Mouse (Mus musculus) testis, adult 2 months (tissue): ENCODE results near the gene Zc3h7b. TPM values are rescaled to one million over a fixed set of nuclear protein-coding genes. Genes with fewer than 3 reads are reported as not detected.

Source experiments
- H3K27ac ChIP-seq: fragments of 200-500 bp; 2 replicates; pipeline ENCODE4 v1.5.1; 2012; ENCODE audit warnings: low read depth, low read length; ENCODE audit not compliant: control insufficient read depth, insufficient read depth
- H3K27me3 ChIP-seq: fragments of 200-500 bp; 2 replicates; pipeline ENCODE4 v1.6.1; 2012; ENCODE audit warnings: mild to moderate bottlenecking, low read length, moderate library complexity; ENCODE audit not compliant: control insufficient read depth, insufficient read depth
- H3K36me3 ChIP-seq: fragments of 200-500 bp; 2 replicates; pipeline ENCODE4 v1.6.1; 2012; ENCODE audit warnings: mild to moderate bottlenecking, low read length; ENCODE audit not compliant: control insufficient read depth, insufficient read depth
- H3K4me1 ChIP-seq: fragments of 200-500 bp; 2 replicates; pipeline ENCODE4 v1.6.1; 2012; ENCODE audit warnings: low read length; ENCODE audit not compliant: control insufficient read depth, insufficient read depth
- H3K4me3 ChIP-seq: fragments of 200-500 bp; 2 replicates; pipeline ENCODE4 v1.5.1; 2012; ENCODE audit warnings: low read depth, mild to moderate bottlenecking, low read length, moderate library complexity, mixed read lengths; ENCODE audit not compliant: control insufficient read depth
- CTCF ChIP-seq: fragments of 200-500 bp; IDR thresholded peaks from 2 replicates; pipeline ENCODE4 v1.5.1; 2012; ENCODE audit warnings: low read depth, mild to moderate bottlenecking, inconsistent platforms, low read length, moderate library complexity; ENCODE audit not compliant: control insufficient read depth, insufficient read depth, insufficient replicate concordance
- POLR2A ChIP-seq: fragments of 200-500 bp; IDR thresholded peaks from 2 replicates; pipeline ENCODE4 v1.6.1; 2012; ENCODE audit warnings: low read depth, mild to moderate bottlenecking, inconsistent platforms, low read length, moderate library complexity; ENCODE audit not compliant: control insufficient read depth
- polyA plus RNA-seq: library from polyadenylated mRNA; depleted of rRNA; stranded (reverse); fragments of >200 nt; gene quantifications from 2 replicates; pipeline ENCODE4 v1.2.3, GENCODE M21; 2012; rRNA removed

The Zc3h7b gene
- polyA plus RNA-seq, 1 experiment: 26.3 TPM

- Histone ChIP-seq H3K27ac (no peak overlapping the region), H3K4me1 (no peaks in the 10 kb centered on the region), H3K36me3 (no peaks in the 10 kb centered on the region), H3K4me3 (no peak overlapping the region), H3K27me3 (no peaks in the 10 kb centered on the region)
- TF ChIP-seq CTCF (no peak), POLR2A (no peak)
Measured at GRCm38 (mm10) chr15:81842275-81842674, 97.4 kb downstream of the Zc3h7b start.

DNA sequence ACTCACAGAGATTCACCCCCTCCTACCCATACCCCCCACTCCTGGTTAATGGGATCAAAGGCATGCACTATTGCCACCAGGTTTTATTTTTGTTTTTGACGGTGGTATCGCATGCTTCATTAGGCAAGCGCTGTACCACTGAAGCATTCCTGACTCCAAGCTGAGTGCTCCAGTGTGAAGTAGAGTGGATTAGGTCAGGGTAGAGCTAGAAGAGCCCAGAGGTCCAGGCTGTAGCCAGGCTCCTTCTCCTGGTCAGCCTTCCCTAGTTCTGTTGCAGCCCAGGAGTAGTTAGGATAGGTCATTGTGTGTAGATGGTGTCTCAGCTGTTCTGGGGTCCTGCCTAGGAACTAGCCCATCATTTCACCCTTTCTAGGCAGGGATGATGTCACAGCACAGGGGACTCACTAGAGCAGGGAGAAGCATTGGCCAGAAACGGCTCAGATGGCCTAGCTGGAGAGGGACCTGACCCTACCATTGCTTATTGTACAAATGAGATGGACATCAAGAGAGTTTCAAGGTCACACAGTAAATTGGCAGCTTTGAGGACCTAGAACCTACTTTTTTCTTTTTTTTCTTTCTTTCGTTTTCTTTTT is 100.3 kb downstream of the Zc3h7b start:
- Histone ChIP-seq H3K4me3 (no peak overlapping the region), H3K36me3 (peaks cover 4% of the 10 kb centered on the region), H3K27me3 (no peaks in the 10 kb centered on the region), H3K4me1 (no peaks in the 10 kb centered on the region), H3K27ac (peak overlapping the region; percentile 3; the same call in 1 of the 2 replicates)
- TF ChIP-seq CTCF (no peak), POLR2A (no peak)

DNA sequence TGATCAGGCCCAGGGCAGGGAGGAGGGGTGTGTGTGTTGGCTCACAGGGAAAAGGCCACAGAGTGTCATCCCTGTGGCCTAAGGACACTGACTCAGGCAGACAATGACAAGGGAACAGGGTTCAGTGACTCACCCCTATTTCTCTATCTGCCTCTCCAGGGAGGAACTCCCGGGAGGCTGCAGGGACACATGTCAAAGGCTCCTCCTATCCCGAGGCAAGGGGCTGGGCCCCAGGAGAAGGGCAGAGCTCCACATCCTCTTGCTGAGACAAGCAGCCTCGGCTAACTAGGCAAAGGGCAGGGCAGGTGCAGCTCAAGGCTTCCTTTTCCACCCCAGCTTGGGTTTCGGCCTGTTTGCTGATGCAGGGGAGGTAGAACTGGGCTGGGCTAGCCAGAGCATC is 100.9 kb downstream of the Zc3h7b start:
- TF ChIP-seq CTCF: no peak
- TF ChIP-seq POLR2A: no peak
- no peaks in the 10 kb centered on the region for H3K4me1 ChIP-seq
- peaks cover 5% of the 10 kb centered on the region for H3K36me3 ChIP-seq
- no peak overlapping the region for H3K4me3 ChIP-seq
- 0 out of 2 replicates have a peak overlapping the region, but pooled peaks have one; percentile 34 for H3K27ac ChIP-seq
- no peaks in the 10 kb centered on the region for H3K27me3 ChIP-seq

Other genes starting within 250 kb of the Zc3h7b start
- gene Ep300, start 159.7 kb upstream of the Zc3h7b start, polyA plus RNA-seq: 22.0 and 25.7 TPM in 2 replicates
- gene L3mbtl2, start 81.2 kb upstream of the Zc3h7b start, polyA plus RNA-seq: 25.3 and 27.4 TPM in 2 replicates
- 3.8 and 4.6 TPM in 2 replicates for gene Chadl, start 47.8 kb upstream of the Zc3h7b start, polyA plus RNA-seq
- gene Rangap1, start 473 bp downstream of the Zc3h7b start, polyA plus RNA-seq: 234 and 245 TPM in 2 replicates
- gene Tef, start 57.4 kb downstream of the Zc3h7b start, polyA plus RNA-seq: 36.1 and 38.9 TPM in 2 replicates
- gene Tob2, start 113.7 kb downstream of the Zc3h7b start, polyA plus RNA-seq: 7.3 and 8.0 TPM in 2 replicates
- gene Phf5a, start 126.9 kb downstream of the Zc3h7b start, polyA plus RNA-seq: 22.2 and 23.5 TPM in 2 replicates
- gene Aco2, start 127.3 kb downstream of the Zc3h7b start, polyA plus RNA-seq: 112 and 118 TPM in 2 replicates
- 11.9 and 12.9 TPM in 2 replicates for gene Polr3h, start 181.2 kb downstream of the Zc3h7b start, polyA plus RNA-seq
- 8.1 and 9.2 TPM in 2 replicates for gene Csdc2, start 191.7 kb downstream of the Zc3h7b start, polyA plus RNA-seq
- 12.1 and 13.8 TPM in 2 replicates for gene Pmm1, start 215.9 kb downstream of the Zc3h7b start, polyA plus RNA-seq
- gene 1700029P11Rik, start 235.5 kb downstream of the Zc3h7b start, polyA plus RNA-seq: 153 and 159 TPM in 2 replicates
- gene Xrcc6, start 242.8 kb downstream of the Zc3h7b start, polyA plus RNA-seq: 16.7 and 20.4 TPM in 2 replicates